Mouse (Mus musculus) olfactory bulb, adult 2 months (tissue): Measurements from ENCODE around the gene Dkk2.

Experiments used
- CTCF ChIP-seq: fragments of 200-500 bp; IDR thresholded peaks from 2 replicates; pipeline ENCODE4 v1.5.1; 2012; ENCODE audit warnings: low read depth, mild to moderate bottlenecking, low read length, moderate library complexity; ENCODE audit not compliant: insufficient read depth
- POLR2A ChIP-seq: fragments of 200-500 bp; IDR thresholded peaks from 2 replicates; pipeline ENCODE4 v1.6.1; 2012; ENCODE audit warnings: mild to moderate bottlenecking, low read depth, low read length, moderate library complexity; ENCODE audit not compliant: insufficient read depth

GRCm38 (mm10) chr3:132087011-132087486 lies 2.0 kb downstream of the Dkk2 start:
- TF ChIP-seq CTCF (no peak), POLR2A (no peak)
